Mouse (Mus musculus) testis, adult 2 months (tissue): ENCODE measurements at regions not wholly inside any gene's neighbourhood (a gene's known extent, or its start where the extent isn't known, plus 50 kb on each side); places are given as distances from the start of the nearest gene placed in this dataset.

Source experiments
- CTCF ChIP-seq: fragments of 200-500 bp; IDR thresholded peaks from 2 replicates; pipeline ENCODE4 v1.5.1; 2012; ENCODE audit warnings: low read depth, mild to moderate bottlenecking, inconsistent platforms, low read length, moderate library complexity; ENCODE audit not compliant: control insufficient read depth, insufficient read depth, insufficient replicate concordance
- POLR2A ChIP-seq: fragments of 200-500 bp; IDR thresholded peaks from 2 replicates; pipeline ENCODE4 v1.6.1; 2012; ENCODE audit warnings: low read depth, mild to moderate bottlenecking, inconsistent platforms, low read length, moderate library complexity; ENCODE audit not compliant: control insufficient read depth

GRCm38 (mm10) chrX:166886417-166886816 is 300.9 kb upstream of the Egfl6 start:
- no peak for TF ChIP-seq POLR2A
- no peak for TF ChIP-seq CTCF
